Mouse (Mus musculus) lung, embryonic 16.5 days (tissue): ENCODE measurements at regions not wholly inside any gene's neighbourhood (a gene's known extent, or its start where the extent isn't known, plus 50 kb on each side); places are given as distances from the start of the nearest gene placed in this dataset.

ENCODE experiments used
- ATAC-seq: fragments of 200-750 bp; cut with Nextera tagmentation; 2 replicates; pipeline ENCODE4 v1.8.0; 2017; ENCODE audit warnings: low read depth, mild to moderate bottlenecking, moderate library complexity
- H3K27ac ChIP-seq: fragments of 300-500 bp; sonication (generic); 2 replicates; pipeline ENCODE4 v1.5.1; 2014; ENCODE audit warnings: mild to moderate bottlenecking, control low read depth, low read length
- H3K27me3 ChIP-seq: fragments of 300-500 bp; sonication (generic); 2 replicates; pipeline ENCODE4 v1.6.1; 2014; ENCODE audit warnings: low read depth, low read length, mixed read lengths; ENCODE audit not compliant: control insufficient read depth, insufficient read depth
- H3K36me3 ChIP-seq: fragments of 300-500 bp; sonication (generic); 2 replicates; pipeline ENCODE4 v1.6.1; 2014; ENCODE audit warnings: low read length; ENCODE audit not compliant: control insufficient read depth, insufficient read depth
- H3K4me1 ChIP-seq: fragments of 300-500 bp; sonication (generic); replicated peaks from 2 replicates; pipeline ENCODE4 v1.6.1; 2014; ENCODE audit warnings: low read length, mixed read lengths; ENCODE audit not compliant: control insufficient read depth, insufficient read depth
- H3K4me2 ChIP-seq: fragments of 300-500 bp; sonication (generic); 2 replicates; pipeline ENCODE4 v1.6.1; 2014; ENCODE audit warnings: low read depth, low read length, control low read depth
- H3K4me3 ChIP-seq: fragments of 300-500 bp; sonication (generic); 2 replicates; pipeline ENCODE4 v1.5.1; 2014; ENCODE audit warnings: mild to moderate bottlenecking, low read length, control low read depth
- H3K9ac ChIP-seq: fragments of 300-500 bp; sonication (generic); 2 replicates; pipeline ENCODE4 v1.6.1; 2014; ENCODE audit warnings: low read length, control low read depth
- H3K9me3 ChIP-seq: fragments of 300-500 bp; sonication (generic); 2 replicates; pipeline ENCODE4 v1.6.1; 2016; ENCODE audit warnings: low read length; ENCODE audit not compliant: control insufficient read depth
- WGBS: fragments of 180-500 bp; shearing (Covaris S2); extraction: QIAGEN DNeasy Blood & Tissue Kit; methylation state at CpG from one replicate; pipeline ENCODE4 v1.1.7; 2014; 5-methylcytosine and 5-hydroxymethylcytosine counted together

DNA sequence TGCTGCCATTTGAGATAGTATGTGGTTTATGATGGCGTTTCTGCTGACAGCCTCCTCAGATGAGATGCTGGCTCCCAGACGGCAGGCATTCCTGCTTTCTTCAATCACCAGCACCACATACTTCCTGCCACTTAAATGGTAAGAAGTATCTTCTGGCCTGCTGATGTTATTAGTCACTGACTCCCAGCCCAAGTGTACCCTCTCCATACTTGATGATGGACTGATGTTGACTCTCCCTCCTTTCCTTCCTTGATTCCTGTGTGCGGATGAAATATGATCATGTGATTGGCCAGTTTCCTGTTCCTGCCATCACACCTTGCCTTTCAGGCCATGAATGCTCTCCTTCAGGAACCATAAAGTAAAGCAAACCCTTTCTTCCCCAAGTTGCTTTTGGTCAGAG is 50.8 kb upstream of the Rpl10-ps3 start:
- ATAC-seq: no peak

DNA sequence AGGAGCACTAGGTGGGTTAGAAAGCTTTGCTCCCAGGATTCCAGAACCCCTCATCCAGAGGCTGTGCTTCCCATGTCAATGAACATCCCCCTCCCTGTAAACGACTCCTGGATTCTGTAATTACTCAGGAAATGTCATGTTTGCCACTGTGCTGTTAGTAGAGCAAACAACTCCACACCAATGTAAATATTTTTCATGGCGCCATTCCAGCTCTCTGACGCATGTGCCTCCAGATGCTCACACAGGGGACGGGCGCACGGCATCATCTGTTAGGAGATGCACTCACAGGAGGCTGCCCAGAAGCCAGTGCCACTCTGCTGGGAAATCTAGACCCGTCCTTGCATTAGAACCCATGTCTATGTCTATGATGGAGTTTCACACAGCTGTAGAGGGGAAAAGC is 51.3 kb upstream of the Rpl10-ps3 start:
- peak; percentile 54 for ATAC-seq
- H3K9me3 ChIP-seq: no peaks in the 10 kb centered on the region
- H3K4me3 ChIP-seq: no peak overlapping the region
- WGBS: 31% methylated on average over 7 of the region's 7 CpGs
- no peak overlapping the region for H3K4me2 ChIP-seq
- peaks cover 7% of the 10 kb centered on the region for H3K4me1 ChIP-seq
- no peak overlapping the region for H3K9ac ChIP-seq
- H3K27me3 ChIP-seq: no peaks in the 10 kb centered on the region
- no peak overlapping the region for H3K27ac ChIP-seq
- no peaks in the 10 kb centered on the region for H3K36me3 ChIP-seq

More for the DNA sequence above, 50.8 kb upstream of the Rpl10-ps3 start:
- Histone ChIP-seq H3K9ac (no peak overlapping the region), H3K9me3 (no peaks in the 10 kb centered on the region), H3K36me3 (no peaks in the 10 kb centered on the region), H3K4me2 (no peak overlapping the region), H3K27ac (no peak overlapping the region), H3K4me3 (no peak overlapping the region), H3K27me3 (no peaks in the 10 kb centered on the region), H3K4me1 (peaks cover 7% of the 10 kb centered on the region)
- WGBS: 40% methylated on average over 3 of the region's 3 CpGs

DNA sequence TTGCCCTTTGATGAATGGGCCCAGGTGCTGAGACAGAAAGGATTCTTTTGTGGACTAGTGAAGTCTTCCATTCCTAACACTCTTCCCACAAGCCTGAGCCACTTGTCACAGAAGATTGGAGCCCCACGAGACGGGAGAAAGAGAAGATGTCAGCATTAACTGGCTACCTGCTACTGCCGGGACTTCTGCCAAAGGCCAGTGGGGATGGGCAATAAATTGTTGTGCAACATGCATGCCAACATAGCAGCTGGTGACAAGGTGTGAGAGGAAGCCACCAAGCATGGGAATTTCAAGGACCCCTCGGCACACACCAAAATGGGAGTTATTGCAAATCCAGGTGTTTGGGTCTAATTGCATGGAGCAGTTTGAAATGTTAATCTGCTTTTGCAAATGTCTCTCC is 63.6 kb upstream of the Rpl10-ps3 start:
- Histone ChIP-seq H3K4me1 (no peaks in the 10 kb centered on the region), H3K9me3 (no peaks in the 10 kb centered on the region), H3K4me2 (no peak overlapping the region), H3K4me3 (no peak overlapping the region), H3K27me3 (no peaks in the 10 kb centered on the region), H3K9ac (no peak overlapping the region), H3K27ac (no peak overlapping the region), H3K36me3 (no peaks in the 10 kb centered on the region)
- 55% methylated on average over 4 of the region's 4 CpGs for WGBS
- ATAC-seq: no peak

- WGBS: 56% methylated on average over 4 of the region's 4 CpGs
- Histone ChIP-seq H3K9ac (no peak overlapping the region), H3K27me3 (no peaks in the 10 kb centered on the region), H3K4me1 (no peaks in the 10 kb centered on the region), H3K4me3 (no peak overlapping the region), H3K36me3 (no peaks in the 10 kb centered on the region), H3K9me3 (no peaks in the 10 kb centered on the region), H3K4me2 (no peak overlapping the region), H3K27ac (no peak overlapping the region)
- ATAC-seq: no peak
These were observed 64.1 kb upstream of the Rpl10-ps3 start for GRCm38 (mm10) chr9:50408845-50409244.

GRCm38 (mm10) chr9:50412986-50413385 is 68.2 kb upstream of the Rpl10-ps3 start:
- H3K9me3 ChIP-seq: no peaks in the 10 kb centered on the region
- ATAC-seq: no peak
- no peak overlapping the region for H3K4me3 ChIP-seq
- 79% methylated on average over 8 of the region's 8 CpGs for WGBS
- no peaks in the 10 kb centered on the region for H3K36me3 ChIP-seq
- H3K27me3 ChIP-seq: no peaks in the 10 kb centered on the region
- H3K4me2 ChIP-seq: no peak overlapping the region
- no peak overlapping the region for H3K27ac ChIP-seq
- H3K9ac ChIP-seq: no peak overlapping the region
- H3K4me1 ChIP-seq: 0 out of 2 replicates have a peak, but pooled peaks cover 3% of the 10 kb centered on the region

DNA sequence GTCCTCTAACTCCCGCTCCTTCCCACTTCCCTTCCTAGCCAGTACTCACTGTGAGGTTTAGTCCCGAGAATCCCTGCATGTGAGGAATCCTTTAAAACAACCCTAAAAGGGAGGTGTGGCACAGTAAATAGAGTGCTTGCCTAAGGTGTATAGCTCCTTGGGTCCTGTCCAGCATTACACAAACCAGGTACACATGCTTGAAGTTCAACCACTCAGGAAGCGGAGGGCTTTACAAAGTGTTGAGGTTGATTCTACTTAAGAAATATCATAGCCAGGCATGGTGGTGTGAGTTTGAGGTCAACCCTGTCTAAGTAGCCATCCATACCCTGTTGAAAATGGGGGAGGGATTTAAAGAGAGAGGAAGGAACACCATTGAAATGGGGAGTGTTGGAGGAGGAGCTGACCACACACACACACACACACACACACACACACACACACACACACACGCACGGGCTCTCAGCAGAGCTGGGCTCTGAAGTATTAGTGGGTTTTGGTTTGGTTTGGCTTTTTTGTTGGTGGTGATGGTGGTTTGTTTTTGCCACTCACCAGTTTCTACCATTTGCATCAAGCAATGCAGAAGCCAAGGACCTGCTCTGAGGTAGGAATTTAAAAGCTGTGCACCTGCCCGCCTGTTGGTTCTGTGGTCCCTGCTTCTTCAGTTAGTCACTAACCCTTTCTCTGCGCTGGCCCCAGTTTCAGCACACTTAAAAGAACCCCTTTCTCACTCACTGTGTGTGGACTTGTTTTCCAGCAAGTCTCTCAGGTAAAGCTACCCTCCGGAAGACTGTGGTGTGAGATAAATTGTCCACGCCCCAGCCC is 69.0 kb upstream of the Rpl10-ps3 start:
- Histone ChIP-seq H3K27me3 (no peaks in the 10 kb centered on the region), H3K27ac (no peak overlapping the region), H3K36me3 (no peaks in the 10 kb centered on the region), H3K9me3 (no peaks in the 10 kb centered on the region), H3K4me2 (no peak overlapping the region), H3K9ac (no peak overlapping the region), H3K4me3 (no peak overlapping the region), H3K4me1 (0 out of 2 replicates have a peak, but pooled peaks cover 3% of the 10 kb centered on the region)
- peak; percentile 81 for ATAC-seq
- 71% methylated on average over 9 of the region's 9 CpGs for WGBS

DNA sequence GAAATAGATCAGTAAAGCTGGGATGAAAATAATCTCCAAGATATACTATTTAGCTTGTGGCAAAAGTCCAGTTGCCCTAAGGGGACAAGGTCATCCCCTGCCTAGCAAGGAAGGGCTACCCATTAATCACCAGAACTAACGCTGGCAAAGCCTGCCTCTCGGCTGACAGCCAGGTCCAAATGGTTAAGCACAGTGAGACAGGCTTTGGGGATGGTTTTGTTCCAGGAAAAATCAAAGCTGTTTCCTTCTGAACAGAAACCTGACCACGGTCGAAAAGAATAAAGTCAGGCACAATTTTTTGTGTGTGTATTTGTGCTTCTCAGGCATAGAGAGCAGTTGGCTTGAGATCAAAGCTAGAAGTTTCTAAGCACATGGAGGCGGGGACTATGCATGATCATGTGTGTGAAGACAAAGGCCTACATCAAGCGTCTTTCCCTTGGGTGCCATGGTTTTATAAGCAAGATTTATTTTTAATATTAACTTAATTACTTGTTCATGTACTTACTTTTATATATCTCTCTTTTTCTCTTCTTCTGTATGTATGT is 70.1 kb upstream of the Rpl10-ps3 start:
- Histone ChIP-seq H3K9ac (no peak overlapping the region), H3K27ac (no peak overlapping the region), H3K4me3 (no peak overlapping the region), H3K27me3 (no peaks in the 10 kb centered on the region), H3K9me3 (no peaks in the 10 kb centered on the region), H3K36me3 (no peaks in the 10 kb centered on the region), H3K4me2 (no peak overlapping the region), H3K4me1 (0 out of 2 replicates have a peak, but pooled peaks cover 3% of the 10 kb centered on the region)
- no peak for ATAC-seq
- 44% methylated on average over 6 of the region's 6 CpGs for WGBS

GRCm38 (mm10) chr9:50416677-50417076 is 71.9 kb upstream of the Rpl10-ps3 start:
- ATAC-seq: no peak
- H3K27me3 ChIP-seq: no peaks in the 10 kb centered on the region
- H3K4me2 ChIP-seq: no peak overlapping the region
- 42% methylated on average over 3 of the region's 3 CpGs for WGBS
- H3K9ac ChIP-seq: no peak overlapping the region
- no peaks in the 10 kb centered on the region for H3K36me3 ChIP-seq
- H3K9me3 ChIP-seq: no peaks in the 10 kb centered on the region
- H3K4me1 ChIP-seq: 0 out of 2 replicates have a peak, but pooled peaks cover 3% of the 10 kb centered on the region
- H3K27ac ChIP-seq: no peak overlapping the region
- H3K4me3 ChIP-seq: no peak overlapping the region

- H3K36me3 ChIP-seq: no peaks in the 10 kb centered on the region
- H3K9ac ChIP-seq: no peak overlapping the region
- no peak for ATAC-seq
- no peak overlapping the region for H3K4me3 ChIP-seq
- H3K4me1 ChIP-seq: no peaks in the 10 kb centered on the region
- no peaks in the 10 kb centered on the region for H3K27me3 ChIP-seq
- H3K4me2 ChIP-seq: no peak overlapping the region
- 92% methylated on average over 2 of the region's 2 CpGs for WGBS
- H3K27ac ChIP-seq: no peak overlapping the region
- no peaks in the 10 kb centered on the region for H3K9me3 ChIP-seq
These were observed 73.3 kb upstream of the Plet1 start for GRCm38 (mm10) chr9:50421061-50421460.
